Mouse (Mus musculus): ENCODE measurements around the gene Rpl21.

Rpl21 gene

DNA sequence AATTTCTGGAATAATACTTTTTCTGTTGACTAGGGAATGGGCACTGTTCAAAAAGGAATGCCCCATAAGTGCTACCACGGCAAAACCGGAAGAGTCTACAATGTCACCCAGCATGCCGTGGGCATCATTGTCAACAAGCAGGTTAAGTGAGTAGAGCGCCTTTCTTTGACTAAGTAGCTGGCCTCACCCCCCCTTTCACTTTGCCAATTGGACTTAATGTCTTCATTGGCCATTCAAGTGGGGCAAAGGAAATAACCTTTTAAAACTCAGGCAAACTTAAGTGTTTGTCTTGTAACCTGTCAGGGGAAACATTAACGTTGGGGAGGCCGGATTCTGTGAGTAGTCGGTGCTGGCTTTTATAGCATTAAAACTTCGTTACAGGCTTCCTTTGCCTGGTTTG is 2.3 kb downstream of the Rpl21 start:
- DNase-seq = peak in 1 of 2 experiments; percentile 56

DNA sequence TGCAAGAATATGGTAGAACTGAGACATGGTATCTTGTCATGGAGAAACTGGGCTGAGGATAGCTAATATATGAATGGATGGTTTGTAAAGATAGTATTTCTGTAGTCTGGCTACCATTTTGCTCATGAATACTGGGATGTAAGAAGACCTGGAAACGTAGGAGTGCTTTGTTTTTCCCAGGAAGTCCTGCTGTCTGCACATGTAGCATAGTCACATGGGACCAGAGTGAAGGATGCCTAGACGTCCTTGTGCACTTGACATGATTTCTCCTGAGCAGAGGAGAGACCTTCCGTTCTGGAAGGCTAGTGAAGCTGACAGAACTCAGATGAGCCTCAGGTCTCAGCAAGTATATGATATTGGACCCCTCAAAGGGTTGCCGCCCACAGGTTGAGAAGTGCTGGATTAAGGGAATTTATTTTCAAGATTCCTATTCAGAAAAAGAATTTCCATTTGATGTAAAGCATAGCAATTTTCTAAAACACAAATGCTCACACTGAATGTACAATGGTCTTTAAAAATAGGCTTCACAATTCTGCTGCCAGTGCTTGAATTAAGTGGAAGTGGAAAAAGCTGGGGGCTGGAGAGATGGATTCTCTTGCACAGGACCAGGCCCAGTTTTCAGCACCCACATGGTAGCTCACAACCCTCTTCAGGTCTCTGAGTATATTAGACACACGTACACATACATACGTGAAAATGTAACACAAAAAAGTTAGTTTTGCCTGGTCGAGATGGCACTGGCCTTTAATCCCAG is 5.5 kb downstream of the Rpl21 start:
- no peak for DNase-seq

DNA sequence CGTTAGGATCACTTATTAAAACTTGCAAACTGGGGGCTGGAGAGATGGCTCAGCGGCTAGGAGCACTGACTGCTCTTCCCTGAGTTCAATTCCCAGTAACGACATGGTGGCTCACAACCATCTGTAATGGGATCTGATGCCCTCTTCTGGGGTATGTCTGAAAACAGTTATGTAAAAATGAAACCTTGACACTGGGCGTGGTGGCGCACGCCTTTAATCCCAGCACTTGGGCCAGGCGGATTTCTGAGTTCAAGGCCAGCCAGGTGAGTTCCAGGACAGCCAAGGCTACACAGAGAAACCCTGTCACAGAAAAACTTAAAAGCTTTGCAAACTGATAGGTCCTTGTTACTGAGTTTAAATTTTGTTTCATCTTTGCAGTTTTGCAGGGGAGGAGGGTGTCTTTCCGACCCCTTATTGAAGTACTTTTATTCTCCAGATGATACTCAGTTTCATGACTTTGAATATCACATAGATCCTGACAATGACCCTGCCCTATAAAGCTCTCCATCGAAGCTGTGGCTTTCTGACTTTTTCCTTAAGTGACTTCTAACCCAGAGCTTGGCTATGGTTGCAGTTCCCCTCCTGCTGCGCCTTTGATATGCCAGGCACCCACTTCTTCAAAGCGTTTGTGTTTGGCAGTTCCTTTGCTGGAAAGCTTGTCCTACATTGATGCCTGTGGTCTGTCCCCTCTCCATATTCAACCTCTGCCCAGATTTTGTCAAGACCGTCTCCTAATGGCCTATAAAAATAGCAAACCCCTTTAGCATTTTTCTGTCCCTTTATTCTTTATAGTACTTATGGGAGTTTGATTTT is 6.4 kb downstream of the Rpl21 start:
- DNase-seq = no peak

DNA sequence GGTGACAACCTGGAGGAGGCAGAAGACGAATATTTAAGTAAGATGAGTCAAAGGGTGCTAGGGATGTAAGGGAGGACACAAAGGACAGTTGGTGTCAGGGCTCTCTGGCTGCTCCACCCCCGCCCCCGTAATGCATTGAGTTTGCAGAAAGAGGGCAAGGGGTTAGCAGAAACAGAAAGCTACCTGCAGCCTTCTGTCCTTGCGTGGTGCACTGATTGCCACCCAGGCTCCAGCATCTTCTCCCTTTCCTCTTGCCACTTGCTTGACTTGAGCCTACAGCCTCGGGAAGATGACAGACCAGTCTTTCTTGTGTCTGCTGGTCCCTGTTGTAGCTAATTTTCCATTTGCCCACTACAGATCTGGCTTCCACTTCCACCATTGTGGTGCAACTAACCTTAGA is 7.1 kb downstream of the Rpl21 start:
- no peak for DNase-seq

DNA sequence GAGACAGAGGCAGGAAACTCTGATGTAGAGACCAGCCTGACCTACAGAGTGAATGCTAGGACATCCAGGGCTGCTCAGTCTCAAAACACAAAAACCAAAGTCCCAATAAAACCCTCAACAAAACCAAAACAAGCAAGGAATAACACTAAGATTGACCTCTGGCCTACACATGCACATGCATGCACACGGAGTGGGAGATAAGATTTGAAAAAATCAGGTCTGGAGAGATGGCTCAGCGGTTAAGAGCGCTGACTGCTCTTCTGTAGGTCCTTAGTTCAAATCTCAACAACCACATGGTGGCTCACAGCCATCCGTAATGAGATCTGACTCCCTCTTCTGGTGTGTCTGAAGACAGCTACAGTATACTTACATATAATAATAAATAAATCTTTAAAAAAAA is 7.7 kb downstream of the Rpl21 start:
- no peak for DNase-seq

DNA sequence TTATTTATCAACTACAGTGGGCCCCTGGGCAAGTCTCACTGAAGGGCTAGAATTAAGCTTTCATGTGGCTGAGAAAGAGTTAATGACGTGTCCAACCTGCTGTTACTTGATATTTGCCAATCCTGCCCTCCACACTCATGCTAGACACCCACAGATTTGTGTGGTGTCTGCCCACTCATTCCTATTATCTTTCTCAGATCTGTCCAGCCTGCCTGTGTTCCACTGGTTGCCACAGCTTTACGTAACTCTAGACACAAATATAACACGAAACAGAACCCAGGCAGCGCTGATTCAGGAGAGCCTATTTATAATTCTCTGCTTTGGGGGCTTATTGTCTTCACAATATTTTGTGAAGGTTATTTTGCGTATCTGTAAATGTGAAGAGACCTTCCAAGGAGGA is 8.6 kb downstream of the Rpl21 start:
- no peak for DNase-seq

DNA sequence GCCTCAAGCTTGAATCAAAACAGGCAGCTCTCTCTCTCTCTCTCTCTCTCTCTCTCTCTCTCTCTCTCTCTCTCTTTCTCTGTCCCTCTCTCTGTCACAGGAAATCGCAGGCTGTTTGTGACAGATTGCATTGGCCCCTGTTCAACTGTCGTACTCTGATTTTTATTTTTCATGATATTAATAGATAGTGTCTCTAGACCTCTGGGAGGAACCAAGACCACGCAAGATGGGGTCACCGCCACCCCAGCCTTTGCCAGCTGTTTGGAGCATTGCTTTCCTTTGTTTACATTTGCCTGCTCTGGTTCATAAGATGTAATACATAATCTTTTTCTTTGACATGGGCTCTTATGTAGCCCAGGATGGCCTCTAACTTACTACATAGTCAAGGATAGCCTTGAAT is 9.3 kb downstream of the Rpl21 start:
- DNase-seq = no peak

DNA sequence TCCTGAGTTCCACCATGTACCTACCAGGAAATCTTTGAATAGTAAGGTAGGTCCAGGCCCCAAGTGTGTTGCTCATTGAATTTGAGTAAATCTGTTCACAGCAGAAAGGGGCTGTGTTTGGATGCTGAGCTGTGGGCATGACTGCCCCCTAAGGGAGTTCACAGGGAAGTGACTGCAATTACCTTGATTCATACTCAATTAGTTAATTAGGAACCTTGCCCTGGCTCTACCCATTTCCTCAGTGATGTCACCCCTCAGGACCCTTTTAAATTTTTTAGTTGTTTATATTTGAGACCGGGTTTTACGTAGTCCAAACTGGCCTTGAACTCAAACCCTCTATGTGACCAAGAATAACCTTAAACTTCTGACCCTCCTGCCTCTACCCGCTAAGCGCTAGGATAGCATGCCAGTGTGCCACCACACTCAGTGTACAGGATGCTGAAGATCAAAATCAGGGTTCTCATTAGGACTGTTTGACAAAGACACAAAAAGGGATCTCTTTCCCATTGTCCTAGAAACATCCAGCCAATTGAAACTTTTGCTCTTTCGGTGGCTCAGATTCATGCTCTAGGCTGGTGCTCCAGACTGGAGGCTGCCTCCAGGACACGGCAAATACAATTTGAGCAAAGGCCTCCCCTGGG is 11.7 kb downstream of the Rpl21 start:
- DNase-seq = peak in 1 of 2 experiments; percentile 12

DNA sequence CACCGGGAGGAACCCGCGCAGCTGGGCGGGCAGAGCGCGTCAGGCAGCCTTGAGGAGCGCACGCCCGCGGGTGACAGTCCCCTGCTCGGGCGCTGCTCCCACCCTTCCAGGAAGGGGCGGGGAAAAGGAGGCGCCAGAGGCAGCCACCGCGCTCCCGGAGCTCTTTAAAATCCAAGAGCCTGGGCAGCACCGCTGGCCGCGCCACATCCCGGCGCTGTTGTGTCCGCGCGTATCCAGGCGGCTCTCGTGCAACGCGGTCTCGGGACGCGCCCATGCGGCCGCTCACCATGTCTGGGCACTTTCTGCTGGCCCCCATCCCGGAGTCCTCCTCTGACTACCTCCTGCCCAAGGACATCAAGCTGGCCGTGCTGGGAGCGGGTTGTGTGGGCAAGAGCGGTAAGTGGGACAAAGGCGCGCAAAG is 12.3 kb downstream of the Rpl21 start, which contains the start of gene Rasl11a:
TSS of gene Rasl11a (plus strand) at position 127 of the 421 bp plus-strand sequence.
- peak; percentile 92 to 95 for DNase-seq

DNA sequence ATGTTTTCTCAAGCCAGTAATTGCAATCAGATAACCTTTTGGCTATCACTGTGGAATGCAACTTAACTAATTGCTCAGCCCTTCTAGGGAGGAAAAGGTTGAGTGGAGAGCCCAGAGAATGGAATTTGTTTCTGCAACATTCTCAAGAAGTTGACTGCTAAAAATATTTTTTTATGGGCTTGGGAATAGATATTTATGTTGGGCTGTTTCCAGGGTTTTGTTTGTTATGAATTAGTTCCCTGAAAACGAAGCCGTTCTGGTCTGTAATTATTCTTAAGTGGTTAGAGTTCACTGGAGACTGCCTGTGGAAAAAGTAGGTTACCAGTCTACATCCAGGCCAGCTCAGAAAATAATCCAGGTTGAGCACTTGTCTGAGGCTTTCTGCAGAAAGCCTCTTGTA is 13.8 kb downstream of the Rpl21 start:
- DNase-seq = peak in 1 of 2 experiments; percentile 32

DNA sequence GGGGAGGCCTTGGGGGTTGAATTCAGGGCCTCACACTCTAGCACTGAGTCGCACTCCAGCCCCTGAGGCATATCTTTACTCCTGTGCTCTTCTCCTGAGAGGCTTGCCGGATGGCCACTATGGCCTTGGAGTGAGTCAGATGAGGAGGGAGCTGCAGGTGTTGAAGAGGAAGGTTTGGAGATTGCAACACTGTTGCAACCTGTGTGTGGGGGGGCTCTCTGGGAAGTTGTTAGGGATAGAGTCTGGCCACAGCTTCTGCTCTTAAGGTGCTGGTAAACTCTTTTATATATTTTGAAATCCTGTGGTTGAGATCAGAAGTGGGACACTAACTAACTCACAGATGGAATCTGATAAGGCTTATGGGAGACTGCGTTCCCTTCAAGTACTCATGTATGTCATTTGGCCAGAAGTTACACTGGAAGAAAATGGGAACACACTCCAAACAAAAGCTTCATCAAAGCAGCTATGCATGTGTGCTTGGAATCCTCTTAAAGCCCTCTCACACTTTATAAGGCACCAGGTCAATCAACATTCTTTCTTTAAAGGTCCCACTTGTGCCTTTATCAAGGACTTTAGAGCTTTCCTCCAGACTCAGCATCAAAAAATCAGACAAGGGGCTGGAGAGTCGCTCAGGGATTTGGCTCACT is 16.4 kb downstream of the Rpl21 start:
- DNase-seq = peak; percentile 67 to 74

DNA sequence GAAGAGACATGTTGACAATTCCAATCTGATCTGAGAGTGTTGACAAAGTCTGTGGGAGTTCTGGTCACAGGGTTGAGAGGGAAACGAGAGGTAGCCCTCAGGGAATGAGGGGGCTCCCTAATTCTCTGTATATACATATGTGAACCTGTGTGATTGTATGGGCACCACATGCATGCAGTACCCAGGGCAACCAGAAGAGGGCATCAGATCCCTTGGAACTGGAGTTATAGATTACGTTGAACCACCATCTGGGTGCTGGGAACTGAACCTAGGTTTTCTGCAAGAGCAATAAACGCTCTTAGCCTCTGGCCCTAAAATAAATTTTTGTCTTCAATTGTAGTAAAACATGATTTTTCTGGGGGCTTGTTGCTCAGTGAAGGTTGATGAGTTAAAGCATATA is 23.4 kb downstream of the Rpl21 start:
- no peak for DNase-seq

DNA sequence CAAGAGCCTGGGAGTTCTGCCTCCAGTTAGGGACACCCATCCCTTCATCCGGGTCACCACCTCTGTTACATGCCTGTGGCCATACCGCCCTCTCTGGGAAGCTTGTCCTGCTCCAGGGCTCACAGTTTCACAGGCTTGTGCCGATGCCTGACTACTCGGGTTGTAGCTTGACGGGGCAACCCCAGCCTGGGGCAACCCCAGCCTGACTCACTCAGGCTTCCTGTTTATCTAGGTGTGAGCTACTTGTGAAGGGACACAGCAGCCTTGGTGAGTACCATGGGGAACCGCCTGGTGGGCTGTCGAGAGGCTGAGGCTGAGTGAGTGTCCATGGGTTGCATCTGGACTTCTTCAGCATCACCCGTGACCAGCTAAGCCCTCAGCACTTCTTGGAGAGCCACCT is 24.9 kb downstream of the Rpl21 start:
- no peak for DNase-seq

DNA sequence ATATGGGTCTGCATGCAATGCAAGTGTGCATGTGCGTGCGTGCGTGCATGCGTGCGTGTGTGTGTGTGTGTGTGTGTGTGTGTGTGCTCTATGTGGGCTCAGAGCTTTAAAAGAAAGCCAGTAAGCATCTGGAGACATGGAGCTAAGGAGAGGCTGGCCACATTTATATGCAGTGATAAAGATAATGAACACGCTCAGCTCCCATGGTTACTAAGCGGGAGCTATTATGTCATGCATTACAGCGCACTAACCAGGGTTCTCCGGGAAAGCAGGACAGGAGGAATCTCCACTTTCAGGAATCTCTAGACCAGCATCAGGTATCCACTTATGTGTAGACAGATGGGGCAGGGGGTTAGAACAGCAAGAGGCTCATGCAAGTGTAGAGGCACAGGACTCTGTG is 26.1 kb downstream of the Rpl21 start:
- no peak for DNase-seq

DNA sequence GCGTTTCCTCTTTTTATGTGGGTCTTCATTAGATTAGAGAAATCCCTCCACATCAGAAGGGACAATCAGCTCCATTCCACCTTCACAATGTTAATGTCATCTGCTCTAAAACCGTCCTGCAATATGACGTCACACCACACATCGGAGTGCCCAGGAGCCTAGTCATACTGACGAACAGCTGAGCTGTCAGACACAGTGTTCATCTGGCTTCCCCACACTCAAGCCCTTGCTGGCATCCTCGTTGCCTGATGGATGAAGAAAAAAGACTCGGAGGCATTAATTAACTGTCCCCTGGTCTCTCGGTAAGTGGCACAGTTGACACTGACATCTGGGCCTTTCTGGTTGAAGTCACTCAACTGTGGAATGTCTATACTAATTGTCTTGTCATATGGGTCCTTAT is 26.6 kb downstream of the Rpl21 start:
- no peak for DNase-seq

DNA sequence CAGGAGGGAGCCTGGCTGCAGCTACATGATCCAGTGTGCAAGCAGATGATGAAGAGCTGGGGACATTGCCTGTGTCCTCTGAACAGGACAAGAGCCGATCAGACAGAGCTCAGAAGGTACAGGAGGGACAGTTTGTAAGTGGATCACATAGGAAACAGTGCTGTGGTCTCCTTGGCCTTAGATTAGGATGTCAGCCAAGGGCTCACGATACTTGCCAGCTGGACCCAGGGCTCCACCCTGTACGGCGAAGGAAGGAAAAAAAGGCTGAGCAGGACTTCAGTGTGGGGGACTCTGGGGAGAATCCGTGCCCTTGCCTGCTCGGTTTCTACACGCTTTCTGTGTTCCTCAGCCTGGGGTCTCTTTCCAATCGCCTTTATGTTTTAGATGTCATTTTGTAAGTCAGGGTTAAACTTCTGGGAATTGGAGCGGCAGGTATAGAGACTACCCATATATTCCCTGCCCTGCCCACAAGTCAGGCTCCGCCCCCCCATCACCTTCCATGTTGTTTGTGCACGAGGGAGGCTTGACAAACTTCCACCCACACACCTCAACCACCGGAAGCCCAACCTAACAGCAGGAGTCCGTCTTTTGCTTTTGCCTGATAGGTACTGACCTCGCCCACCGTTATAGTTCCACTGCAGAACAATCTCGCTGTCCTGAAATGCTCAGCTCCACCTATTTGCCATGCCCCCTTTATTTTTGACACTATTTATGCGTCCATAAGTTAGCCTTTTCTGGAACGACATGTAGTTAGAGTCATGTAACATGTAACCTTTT is 27.7 kb downstream of the Rpl21 start:
- peak in 1 of 2 experiments; percentile 23 for DNase-seq

DNA sequence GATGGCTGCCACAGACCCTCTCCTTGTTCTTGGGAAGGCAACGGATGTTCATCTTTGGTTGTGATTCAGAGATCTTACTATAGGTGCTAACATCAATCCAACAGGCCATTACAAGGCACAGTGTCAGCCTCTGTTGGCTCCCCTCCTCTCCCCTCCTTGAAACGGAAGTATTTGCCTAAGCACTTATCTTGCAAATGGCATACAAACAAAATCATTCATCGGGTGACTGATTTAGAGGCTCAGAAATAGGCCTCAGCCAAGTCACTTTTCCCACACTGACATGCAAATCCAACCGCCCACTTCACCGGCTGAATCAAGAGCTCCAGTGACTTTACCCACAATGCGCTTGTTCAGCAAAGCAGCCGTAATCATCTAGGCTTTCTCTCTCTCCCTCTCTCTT is 28.9 kb downstream of the Rpl21 start:
- peak; percentile 69 to 80 for DNase-seq

DNA sequence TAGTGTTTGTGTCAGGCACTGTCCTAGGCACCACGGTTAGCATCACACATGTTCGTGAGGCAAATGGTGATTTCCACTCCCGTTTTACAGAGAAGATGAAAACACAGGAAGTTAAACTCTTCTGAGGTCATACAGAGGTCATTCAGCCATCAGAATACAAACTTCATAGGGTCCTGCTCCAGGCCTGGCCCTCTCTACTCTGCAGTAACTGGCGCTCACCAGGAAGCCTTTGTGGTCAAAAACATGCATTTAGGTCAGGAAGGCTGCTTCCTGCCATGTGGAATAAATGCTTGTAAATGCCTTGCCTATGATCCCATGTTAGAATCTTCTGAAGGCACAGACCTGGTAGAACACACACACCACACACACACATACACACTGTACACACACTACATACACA is 32.8 kb downstream of the Rpl21 start:
- no peak for DNase-seq

DNA sequence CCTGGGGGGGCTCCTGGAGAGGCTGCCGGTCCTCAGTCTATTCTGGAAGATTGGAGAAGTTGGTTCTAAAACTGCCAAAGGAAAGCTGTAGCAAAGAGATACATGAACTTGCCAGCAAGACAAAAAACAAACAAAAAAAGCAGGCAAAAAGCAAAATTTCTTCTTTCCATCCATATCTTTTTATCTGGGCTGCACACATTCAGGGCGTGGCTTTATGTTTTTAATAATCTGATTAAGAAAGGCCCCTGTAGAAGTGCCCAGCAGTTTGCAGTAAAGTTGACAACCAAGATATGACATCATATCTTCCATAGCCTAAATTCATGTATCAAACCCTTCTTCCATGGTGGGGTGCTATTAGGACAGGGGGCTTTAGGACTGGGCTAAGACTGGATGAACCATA is 33.6 kb downstream of the Rpl21 start:
- no peak for DNase-seq

DNA sequence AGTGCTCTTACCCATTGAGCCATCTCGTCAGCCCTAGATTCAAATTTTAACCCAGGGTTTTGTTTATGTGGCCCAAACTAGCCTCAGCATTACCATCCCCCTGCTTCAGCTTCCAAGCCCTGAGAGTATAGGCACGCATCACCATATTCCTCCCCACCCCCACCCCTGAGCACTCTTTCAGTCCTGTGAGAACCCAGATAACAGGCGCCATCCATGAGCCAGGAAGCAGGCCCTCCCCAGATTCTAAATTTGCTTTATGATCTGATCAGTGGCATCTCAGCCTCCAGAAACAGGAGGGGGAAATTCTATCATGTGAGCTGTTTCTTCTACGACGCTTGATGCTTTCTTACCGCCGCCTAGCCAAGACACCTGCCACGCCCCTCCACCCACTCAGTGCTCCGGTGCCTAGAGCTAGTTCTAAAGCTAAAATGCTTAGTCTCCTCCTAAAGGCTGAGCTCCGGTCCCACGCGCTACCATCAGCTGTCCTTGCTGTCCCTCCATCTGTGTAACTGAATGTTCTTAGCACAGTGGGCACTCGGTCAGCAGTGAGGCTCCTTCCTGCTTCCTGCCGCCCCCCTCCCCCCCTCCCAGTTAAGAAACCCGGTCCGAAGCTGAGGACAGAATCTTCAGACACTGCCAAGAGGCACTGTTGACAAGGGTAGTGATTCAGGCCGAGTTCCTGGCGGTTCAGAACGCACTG is 34.7 kb downstream of the Rpl21 start:
- DNase-seq = peak; percentile 50 to 58

DNA sequence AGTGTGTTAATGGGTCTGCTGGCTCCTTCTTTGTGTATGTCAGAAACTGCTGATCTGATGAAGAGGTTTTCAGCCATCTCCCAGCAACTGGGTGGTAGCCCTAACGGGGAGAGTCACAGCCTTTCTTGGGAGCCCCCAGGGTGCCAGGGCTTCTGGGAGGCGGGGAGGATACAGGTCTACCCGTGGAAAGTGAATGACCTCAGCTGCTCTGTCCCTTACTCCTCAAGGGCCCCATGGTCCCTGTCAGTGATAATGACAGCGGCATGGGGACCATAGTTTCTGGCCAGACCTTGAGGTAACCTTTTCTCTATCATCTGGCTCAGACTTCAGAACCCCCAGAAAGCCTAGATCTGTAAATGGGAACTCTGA is 35.2 kb downstream of the Rpl21 start:
- no peak for DNase-seq

All from lung, adult 18-20 months (tissue).